Mouse (Mus musculus): ENCODE data around the gene Fbll1. TPM values are rescaled to one million over a fixed set of nuclear protein-coding genes. Genes with fewer than 3 reads are reported as not detected.
A peak's percentile ranks its signal among the peaks of the same experiment; 100 is the strongest.

Gene Fbll1
- total RNA-seq, 2 experiments from 2014 or later: not detected

- DNase-seq: no peak
- intact Hi-C loops (cut with DNase I): no loop called here
Observed at GRCm38 (mm10) chr11:35788443-35788842, 10.2 kb downstream of the Fbll1 start.

GRCm38 (mm10) chr11:35784537-35784936 lies 14.1 kb downstream of the Fbll1 start:
- DNase-seq: no peak
- intact Hi-C loops (cut with DNase I): no loop called here

GRCm38 (mm10) chr11:35784002-35784401 lies 14.7 kb downstream of the Fbll1 start:
- intact Hi-C loops (cut with DNase I): no loop called here
- DNase-seq: no peak

GRCm38 (mm10) chr11:35783038-35783437 lies 15.6 kb downstream of the Fbll1 start:
- DNase-seq: no peak
- intact Hi-C loops (cut with DNase I): no loop called here

- no peak for DNase-seq
- intact Hi-C loops (cut with DNase I): no loop called here
Observed at GRCm38 (mm10) chr11:35782444-35782843, 16.2 kb downstream of the Fbll1 start.

GRCm38 (mm10) chr11:35780336-35780735 lies 18.3 kb downstream of the Fbll1 start:
- DNase-seq: no peak
- intact Hi-C loops (cut with DNase I): no loop called here

GRCm38 (mm10) chr11:35776452-35776851 lies 22.2 kb downstream of the Fbll1 start:
- DNase-seq: no peak
- intact Hi-C loops (cut with DNase I): no loop called here

- intact Hi-C loops (cut with DNase I): no loop called here
Observed at GRCm38 (mm10) chr11:35775606-35776005, 23.1 kb downstream of the Fbll1 start.

GRCm38 (mm10) chr11:35770741-35771504 lies 27.8 kb downstream of the Fbll1 start:
- no peak for DNase-seq
- intact Hi-C loops (cut with DNase I): loop anchor here (2.0 kb wide), 1 partner anchor 64 kb away; the partner anchor contains the start of gene Rars

More at GRCm38 (mm10) chr11:35775606-35776005, 23.1 kb downstream of the Fbll1 start:
- DNase-seq: no peak

GRCm38 (mm10) chr11:35769746-35770437 lies 28.8 kb downstream of the Fbll1 start:
- intact Hi-C loops (cut with DNase I): loop anchor here (2.0 kb wide), 1 partner anchor 65 kb away; the partner anchor contains the start of gene Rars

GRCm38 (mm10) chr11:35769188-35769745 lies 29.4 kb downstream of the Fbll1 start, which contains the start of gene Pank3:
Gene Pank3, plus strand, starts transcription at chr11:35769484.
- DNase-seq: peak; percentile 93
- intact Hi-C loops (cut with DNase I): no loop called here

More at GRCm38 (mm10) chr11:35769746-35770437, 28.8 kb downstream of the Fbll1 start:
- peak; percentile 76 to 91 for DNase-seq

- DNase-seq: no peak
- intact Hi-C loops (cut with DNase I): no loop called here
Observed at GRCm38 (mm10) chr11:35766845-35767244, 31.8 kb downstream of the Fbll1 start.

- DNase-seq: no peak
- intact Hi-C loops (cut with DNase I): no loop called here
Observed at GRCm38 (mm10) chr11:35760627-35761003, 38.1 kb downstream of the Fbll1 start.

GRCm38 (mm10) chr11:35760001-35760626 lies 38.6 kb downstream of the Fbll1 start:
- intact Hi-C loops (cut with DNase I): no loop called here

GRCm38 (mm10) chr11:35756411-35757303 lies 42.0 kb downstream of the Fbll1 start:
- intact Hi-C loops (cut with DNase I): no loop called here
- DNase-seq: no peak

More at GRCm38 (mm10) chr11:35760001-35760626, 38.6 kb downstream of the Fbll1 start:
- DNase-seq: no peak

- no peak for DNase-seq
- intact Hi-C loops (cut with DNase I): no loop called here
Observed at GRCm38 (mm10) chr11:35755546-35755945, 43.1 kb downstream of the Fbll1 start.

- intact Hi-C loops (cut with DNase I): no loop called here
- no peak for DNase-seq
Observed at GRCm38 (mm10) chr11:35754906-35755418, 43.7 kb downstream of the Fbll1 start.

GRCm38 (mm10) chr11:35750578-35750977 lies 48.1 kb downstream of the Fbll1 start:
- peak; percentile 45 for DNase-seq
- intact Hi-C loops (cut with DNase I): no loop called here
